Mouse (Mus musculus) bone marrow macrophage, adult 2 months (primary cell): ENCODE data around the gene Myl6.

Experiments used
- CTCF ChIP-seq: IDR thresholded peaks from 2 replicates; pipeline ENCODE4 v1.5.1; 2012; ENCODE audit warnings: low read depth, mild to moderate bottlenecking, low read length, moderate library complexity
- POLR2A ChIP-seq: IDR thresholded peaks from 2 replicates; pipeline ENCODE4 v1.6.1; 2012; ENCODE audit warnings: mild to moderate bottlenecking, low read depth, low read length, borderline replicate concordance

- no peak for TF ChIP-seq CTCF
- TF ChIP-seq POLR2A = no peak
These were observed 35.6 kb downstream of the Myl6 start for GRCm38 (mm10) chr10:128458348-128458718.
